Mouse (Mus musculus) small intestine, adult 2 months (tissue): ENCODE measurements around the gene Slc25a24.

ENCODE experiments used
- CTCF ChIP-seq: fragments of 200-500 bp; IDR thresholded peaks from 2 replicates; pipeline ENCODE4 v1.5.1; 2012; ENCODE audit warnings: low read depth, mild to moderate bottlenecking, control low read depth, inconsistent platforms, low read length, moderate library complexity, mixed read lengths; ENCODE audit not compliant: insufficient replicate concordance, insufficient read length; ENCODE audit errors: extremely low read depth
- POLR2A ChIP-seq: fragments of 200-500 bp; IDR thresholded peaks from 2 replicates; pipeline ENCODE4 v1.6.1; 2012; ENCODE audit warnings: low read depth, mild to moderate bottlenecking, control low read depth, inconsistent platforms, low read length, moderate library complexity

DNA sequence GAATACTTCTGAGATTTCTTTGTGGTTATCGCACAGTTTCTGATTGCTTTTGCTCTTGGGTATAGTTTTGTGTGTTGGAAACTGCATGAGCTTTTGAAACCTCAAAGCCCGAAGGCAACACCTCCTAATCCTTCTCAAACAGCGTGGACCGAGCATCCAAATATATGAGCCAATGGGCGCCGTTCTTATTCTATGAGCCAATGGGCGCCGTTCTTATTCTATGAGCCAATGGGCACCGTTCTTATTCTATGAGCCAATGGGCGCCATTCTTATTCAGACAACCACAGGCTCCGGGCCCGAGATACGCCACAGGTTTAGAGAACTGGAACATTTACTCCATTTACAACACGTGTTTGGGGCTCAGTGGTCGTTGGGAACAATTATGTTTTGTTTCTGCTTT lies 11.1 kb downstream of the Slc25a24 start:
- TF ChIP-seq POLR2A (no peak), CTCF (no peak)
